Mouse (Mus musculus): ENCODE measurements at regions not wholly inside any gene's neighbourhood (a gene's known extent, or its start where the extent isn't known, plus 50 kb on each side); places are given as distances from the start of the nearest gene placed in this dataset.

DNA sequence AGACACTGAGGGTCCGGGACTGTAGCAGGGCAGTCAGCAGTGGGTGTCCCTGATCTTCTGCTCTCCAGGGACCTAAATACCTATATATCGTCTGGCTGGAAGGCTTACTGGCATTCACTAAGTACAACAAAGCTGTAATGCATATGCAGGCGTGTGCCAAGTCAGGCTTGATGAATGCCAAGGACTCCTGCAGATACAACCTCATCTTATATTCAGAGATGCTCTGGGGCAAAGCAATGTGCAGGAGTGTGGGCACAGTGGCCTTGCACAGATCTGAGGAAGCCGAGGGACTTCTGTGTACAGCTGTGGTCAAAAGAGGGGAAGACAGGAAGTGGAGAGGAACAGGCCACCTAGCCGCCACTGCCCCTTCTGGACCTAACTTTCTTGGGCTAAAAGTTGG, 89.5 kb upstream of the Foxn2 start:
- H3K4me2 ChIP-seq (ENCODE audit: low read depth, low read length, severe bottlenecking) = no peak overlapping the region
- H3K27me3 ChIP-seq (ENCODE audit: control insufficient read depth, insufficient read depth, low read length) = no peaks in the 10 kb centered on the region
- DNase-seq (ENCODE audit: low spot score) (no peak), ATAC-seq (replicated peaks; ENCODE audit: low FRiP score) (no peak)
- no peak overlapping the region for H3K27ac ChIP-seq (ENCODE audit: low read depth, low read length)
- WGBS = 83% methylated on average over 5 of the region's 5 CpGs
- H3K4me1 ChIP-seq (replicated peaks; ENCODE audit: control insufficient read depth, insufficient read depth, low read length) = no peaks in the 10 kb centered on the region
- H3K4me3 ChIP-seq (ENCODE audit: low read depth, low read length) = no peak overlapping the region
- H3K9ac ChIP-seq (ENCODE audit: low read length) = no peak overlapping the region
- H3K36me3 ChIP-seq (ENCODE audit: control insufficient read depth, insufficient read depth, low read length) = no peaks in the 10 kb centered on the region
- no peaks in the 10 kb centered on the region for H3K9me3 ChIP-seq (ENCODE audit: control insufficient read depth, low read length)

DNA sequence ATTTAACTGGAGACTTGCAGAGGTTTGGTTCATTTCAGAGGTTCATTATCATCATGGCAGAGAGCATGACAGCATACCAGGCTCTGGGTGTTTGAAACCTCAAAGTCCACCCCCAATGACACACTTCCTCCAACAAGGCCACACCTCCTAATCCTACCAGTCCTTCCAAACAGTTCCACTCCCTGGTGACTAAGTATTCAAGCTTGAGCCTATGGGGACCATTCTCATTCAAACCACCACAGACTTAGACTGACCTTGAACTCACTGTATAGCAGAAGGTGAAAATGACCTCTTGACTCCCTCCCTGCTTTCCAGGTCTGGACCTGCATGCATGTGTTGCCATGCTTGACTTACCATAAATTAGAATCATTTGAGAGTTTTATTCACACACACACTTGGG, 87.6 kb upstream of the Foxn2 start:
- no peaks in the 10 kb centered on the region for H3K27me3 ChIP-seq (ENCODE audit: control insufficient read depth, insufficient read depth, low read length)
- H3K9me3 ChIP-seq (ENCODE audit: control insufficient read depth, low read length) = no peaks in the 10 kb centered on the region
- ATAC-seq (replicated peaks; ENCODE audit: low FRiP score) = no peak

DNA sequence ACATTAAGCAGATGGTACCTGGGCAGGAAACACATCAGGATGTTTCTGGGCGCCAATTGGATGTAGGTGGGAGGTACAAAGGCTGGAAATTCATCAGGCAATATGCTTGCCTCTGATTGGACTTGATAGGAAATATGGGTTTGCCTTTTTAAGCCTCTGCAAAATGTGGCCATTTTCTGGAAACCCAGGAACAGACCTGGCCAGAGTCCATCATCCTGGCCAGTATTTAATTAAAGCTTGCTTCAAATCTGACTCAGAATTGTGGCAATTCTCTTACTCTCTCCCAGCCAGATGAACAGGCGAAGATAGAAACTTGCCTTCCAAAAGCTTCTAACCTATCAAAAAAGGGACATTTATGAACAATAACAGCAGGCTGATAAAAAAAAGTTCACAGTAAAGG, 79.3 kb upstream of the Foxn2 start:
- no peaks in the 10 kb centered on the region for H3K27me3 ChIP-seq (ENCODE audit: control insufficient read depth, insufficient read depth, low read length)
- H3K4me2 ChIP-seq (ENCODE audit: low read depth, low read length, severe bottlenecking) = no peak overlapping the region
- no peak for DNase-seq (ENCODE audit: low spot score)
- ATAC-seq (replicated peaks; ENCODE audit: low FRiP score) = no peak
- H3K9me3 ChIP-seq (ENCODE audit: control insufficient read depth, low read length) = no peaks in the 10 kb centered on the region
- no peaks in the 10 kb centered on the region for H3K4me1 ChIP-seq (replicated peaks; ENCODE audit: control insufficient read depth, insufficient read depth, low read length)
- H3K9ac ChIP-seq (ENCODE audit: low read length) = no peak overlapping the region
- H3K27ac ChIP-seq (ENCODE audit: low read depth, low read length) = no peak overlapping the region
- H3K4me3 ChIP-seq (ENCODE audit: low read depth, low read length) = no peak overlapping the region
- WGBS = 87% methylated on average over 2 of the region's 2 CpGs
- H3K36me3 ChIP-seq (ENCODE audit: control insufficient read depth, insufficient read depth, low read length) = no peaks in the 10 kb centered on the region

More for the DNA sequence above, 87.6 kb upstream of the Foxn2 start:
- no peak overlapping the region for H3K27ac ChIP-seq (ENCODE audit: low read depth, low read length)
- no peak overlapping the region for H3K9ac ChIP-seq (ENCODE audit: low read length)
- no peak overlapping the region for H3K4me3 ChIP-seq (ENCODE audit: low read depth, low read length)
- H3K4me2 ChIP-seq (ENCODE audit: low read depth, low read length, severe bottlenecking) = no peak overlapping the region
- no peak for DNase-seq (ENCODE audit: low spot score)
- H3K4me1 ChIP-seq (replicated peaks; ENCODE audit: control insufficient read depth, insufficient read depth, low read length) = no peaks in the 10 kb centered on the region
- H3K36me3 ChIP-seq (ENCODE audit: control insufficient read depth, insufficient read depth, low read length) = no peaks in the 10 kb centered on the region

DNA sequence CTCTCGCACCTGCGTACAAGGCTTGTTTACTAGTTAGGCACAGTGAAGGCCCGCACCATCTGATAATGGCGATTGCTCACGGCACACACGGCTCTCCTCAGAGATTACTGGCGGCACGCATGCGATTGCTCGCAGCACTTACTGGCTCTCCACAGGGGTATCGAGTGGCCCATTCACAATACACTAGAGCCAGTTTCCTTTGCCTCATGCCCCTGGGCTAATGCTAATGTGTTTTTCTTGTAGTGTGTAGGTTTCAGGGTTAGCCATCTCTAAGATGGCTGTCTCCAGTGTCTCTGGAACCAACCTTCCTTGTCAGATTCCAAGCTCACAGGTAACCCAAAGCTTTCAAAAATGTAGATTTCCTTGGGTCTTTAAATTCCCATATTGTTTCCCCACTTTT, 78.1 kb upstream of the Foxn2 start:
- Histone ChIP-seq H3K9me3 (ENCODE audit: control insufficient read depth, low read length) (no peaks in the 10 kb centered on the region), H3K27ac (ENCODE audit: low read depth, low read length) (no peak overlapping the region), H3K9ac (ENCODE audit: low read length) (no peak overlapping the region), H3K4me1 (replicated peaks; ENCODE audit: control insufficient read depth, insufficient read depth, low read length) (no peaks in the 10 kb centered on the region), H3K4me2 (ENCODE audit: low read depth, low read length, severe bottlenecking) (no peak overlapping the region), H3K4me3 (ENCODE audit: low read depth, low read length) (no peak overlapping the region), H3K36me3 (ENCODE audit: control insufficient read depth, insufficient read depth, low read length) (no peaks in the 10 kb centered on the region), H3K27me3 (ENCODE audit: control insufficient read depth, insufficient read depth, low read length) (no peaks in the 10 kb centered on the region)
- DNase-seq (ENCODE audit: low spot score) = no peak
- 95% methylated on average over 11 of the region's 11 CpGs for WGBS
- no peak for ATAC-seq (replicated peaks; ENCODE audit: low FRiP score)

DNA sequence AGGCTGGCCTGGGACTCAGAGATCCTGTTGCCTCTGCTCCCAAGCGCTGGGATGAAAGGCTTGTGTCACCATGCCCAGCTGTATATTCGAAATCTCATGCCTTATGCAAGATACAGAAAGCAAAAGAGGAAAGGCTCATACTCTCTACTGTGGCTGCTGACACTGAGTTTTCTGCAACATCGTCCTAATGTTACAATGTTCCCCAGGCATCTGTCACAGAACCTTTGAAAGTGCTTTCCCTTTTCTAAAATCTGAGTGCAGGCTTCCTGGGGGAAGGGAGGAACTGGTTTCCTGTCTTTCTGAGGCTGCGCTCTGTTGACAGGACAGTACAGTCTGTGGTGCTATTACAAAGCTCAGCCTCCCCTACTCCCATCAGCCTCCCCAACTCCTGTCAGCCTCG, 72.6 kb upstream of the Foxn2 start:
- no peaks in the 10 kb centered on the region for H3K4me1 ChIP-seq (replicated peaks; ENCODE audit: control insufficient read depth, insufficient read depth, low read length)
- no peak overlapping the region for H3K27ac ChIP-seq (ENCODE audit: low read depth, low read length)
- no peaks in the 10 kb centered on the region for H3K9me3 ChIP-seq (ENCODE audit: control insufficient read depth, low read length)
- no peak for DNase-seq (ENCODE audit: low spot score)
- no peak overlapping the region for H3K4me2 ChIP-seq (ENCODE audit: low read depth, low read length, severe bottlenecking)
- no peak overlapping the region for H3K9ac ChIP-seq (ENCODE audit: low read length)
- no peak for ATAC-seq (replicated peaks; ENCODE audit: low FRiP score)
- no peaks in the 10 kb centered on the region for H3K36me3 ChIP-seq (ENCODE audit: control insufficient read depth, insufficient read depth, low read length)
- H3K4me3 ChIP-seq (ENCODE audit: low read depth, low read length) = no peak overlapping the region
- 79% methylated on average over 5 of the region's 5 CpGs for WGBS
- no peaks in the 10 kb centered on the region for H3K27me3 ChIP-seq (ENCODE audit: control insufficient read depth, insufficient read depth, low read length)

DNA sequence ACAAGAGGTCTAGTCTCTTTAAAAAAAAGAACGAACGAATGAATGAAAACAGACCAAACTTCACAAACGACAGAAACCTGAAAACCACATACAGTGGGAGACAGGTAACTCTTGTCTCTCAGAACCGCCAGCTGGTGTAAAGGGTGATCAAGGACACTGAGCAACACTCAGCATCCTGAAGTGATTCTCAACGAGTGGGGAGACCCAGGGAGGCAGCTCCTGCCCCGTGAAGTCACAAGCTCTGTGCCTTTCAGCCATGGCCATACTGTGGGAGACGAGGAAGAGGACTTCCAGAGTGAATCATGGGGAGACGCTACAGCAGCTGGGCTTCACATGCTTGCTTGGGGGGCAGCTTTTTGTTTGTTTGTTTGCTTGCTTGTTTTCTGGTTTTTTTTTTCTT, 70.5 kb upstream of the Foxn2 start:
- no peak overlapping the region for H3K9ac ChIP-seq (ENCODE audit: low read length)
- DNase-seq (ENCODE audit: low spot score) (no peak), ATAC-seq (replicated peaks; ENCODE audit: low FRiP score) (no peak)
- H3K27ac ChIP-seq (ENCODE audit: low read depth, low read length) = no peak overlapping the region
- no peaks in the 10 kb centered on the region for H3K27me3 ChIP-seq (ENCODE audit: control insufficient read depth, insufficient read depth, low read length)
- no peak overlapping the region for H3K4me2 ChIP-seq (ENCODE audit: low read depth, low read length, severe bottlenecking)
- H3K9me3 ChIP-seq (ENCODE audit: control insufficient read depth, low read length) = no peaks in the 10 kb centered on the region
- H3K4me3 ChIP-seq (ENCODE audit: low read depth, low read length) = no peak overlapping the region
- H3K4me1 ChIP-seq (replicated peaks; ENCODE audit: control insufficient read depth, insufficient read depth, low read length) = no peaks in the 10 kb centered on the region
- 84% methylated on average over 8 of the region's 8 CpGs for WGBS
- H3K36me3 ChIP-seq (ENCODE audit: control insufficient read depth, insufficient read depth, low read length) = no peaks in the 10 kb centered on the region

DNA sequence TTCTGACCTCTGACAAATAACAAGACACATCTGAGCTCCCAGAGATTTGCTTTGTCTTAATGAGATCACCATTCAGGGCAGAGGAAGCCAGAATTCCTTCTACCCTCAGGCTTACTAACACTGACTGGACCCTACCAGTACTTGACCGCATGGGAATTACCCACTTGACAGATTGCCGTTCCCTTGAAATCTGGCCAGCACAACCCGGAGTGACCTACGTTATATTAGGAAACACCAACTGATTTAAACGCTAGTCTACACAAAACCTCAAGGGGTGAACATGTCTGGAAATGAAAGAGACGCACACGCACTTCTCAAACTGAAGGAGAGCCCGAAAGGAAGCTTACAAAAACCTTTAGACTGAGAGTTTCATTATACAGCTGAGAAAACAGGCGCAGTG, 69.8 kb upstream of the Foxn2 start:
- Histone ChIP-seq H3K9me3 (ENCODE audit: control insufficient read depth, low read length) (no peaks in the 10 kb centered on the region), H3K4me3 (ENCODE audit: low read depth, low read length) (no peak overlapping the region), H3K4me2 (ENCODE audit: low read depth, low read length, severe bottlenecking) (no peak overlapping the region), H3K36me3 (ENCODE audit: control insufficient read depth, insufficient read depth, low read length) (no peaks in the 10 kb centered on the region), H3K4me1 (replicated peaks; ENCODE audit: control insufficient read depth, insufficient read depth, low read length) (no peaks in the 10 kb centered on the region), H3K27me3 (ENCODE audit: control insufficient read depth, insufficient read depth, low read length) (no peaks in the 10 kb centered on the region), H3K27ac (ENCODE audit: low read depth, low read length) (no peak overlapping the region), H3K9ac (ENCODE audit: low read length) (no peak overlapping the region)
- no peak for DNase-seq (ENCODE audit: low spot score)
- no peak for ATAC-seq (replicated peaks; ENCODE audit: low FRiP score)
- WGBS = 87% methylated on average over 9 of the region's 9 CpGs

DNA sequence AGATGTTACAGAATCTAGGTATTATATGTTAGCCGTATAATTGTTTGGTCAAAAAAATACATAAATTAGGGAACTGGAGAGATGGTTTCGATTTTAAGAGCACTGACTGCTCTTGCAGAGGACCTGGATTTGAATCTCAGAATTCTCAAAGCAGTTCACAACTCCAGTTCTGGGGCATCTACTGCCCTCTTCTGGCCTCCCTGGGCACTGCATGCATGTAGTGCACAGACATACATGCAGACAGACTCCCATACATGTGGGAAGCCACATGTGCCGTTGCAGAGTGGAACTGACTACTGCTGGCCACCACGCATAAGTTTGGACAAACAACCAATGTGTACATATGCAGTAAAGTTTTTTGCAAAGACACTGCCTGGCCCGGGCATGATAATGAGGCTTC, 62.0 kb upstream of the Foxn2 start:
- Histone ChIP-seq H3K9ac (ENCODE audit: low read length) (no peak overlapping the region), H3K27me3 (ENCODE audit: control insufficient read depth, insufficient read depth, low read length) (no peaks in the 10 kb centered on the region), H3K4me3 (ENCODE audit: low read depth, low read length) (no peak overlapping the region), H3K27ac (ENCODE audit: low read depth, low read length) (no peak overlapping the region), H3K4me2 (ENCODE audit: low read depth, low read length, severe bottlenecking) (no peak overlapping the region), H3K36me3 (ENCODE audit: control insufficient read depth, insufficient read depth, low read length) (no peaks in the 10 kb centered on the region), H3K4me1 (replicated peaks; ENCODE audit: control insufficient read depth, insufficient read depth, low read length) (no peaks in the 10 kb centered on the region), H3K9me3 (ENCODE audit: control insufficient read depth, low read length) (no peaks in the 10 kb centered on the region; the same call in 1 of the 2 replicates)
- 81% methylated on average over 5 of the region's 5 CpGs for WGBS
- ATAC-seq (replicated peaks; ENCODE audit: low FRiP score) = no peak
- no peak for DNase-seq (ENCODE audit: low spot score)

DNA sequence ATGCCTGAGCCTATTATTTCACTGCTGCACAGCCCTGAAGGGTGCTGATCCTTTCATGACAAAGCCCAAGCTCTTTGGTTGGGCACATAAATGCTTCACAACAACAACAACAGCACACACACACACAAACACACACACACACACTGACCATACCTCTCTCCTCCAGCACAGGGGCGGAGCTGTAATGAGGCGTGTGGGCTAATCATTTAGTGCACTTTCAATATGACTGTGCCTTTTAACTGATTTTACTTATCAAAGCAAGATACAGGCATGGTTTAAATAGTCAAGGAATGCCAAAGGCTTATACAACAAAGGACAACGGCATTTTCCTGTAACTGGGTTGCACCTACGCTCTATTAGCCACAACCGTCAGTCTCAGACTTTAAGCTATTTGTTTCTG, 61.1 kb upstream of the Foxn2 start:
- no peaks in the 10 kb centered on the region for H3K4me1 ChIP-seq (replicated peaks; ENCODE audit: control insufficient read depth, insufficient read depth, low read length)
- no peak for ATAC-seq (replicated peaks; ENCODE audit: low FRiP score)
- no peaks in the 10 kb centered on the region for H3K27me3 ChIP-seq (ENCODE audit: control insufficient read depth, insufficient read depth, low read length)
- H3K9me3 ChIP-seq (ENCODE audit: control insufficient read depth, low read length) = no peaks in the 10 kb centered on the region; the same call in 1 of the 2 replicates
- H3K27ac ChIP-seq (ENCODE audit: low read depth, low read length) = no peak overlapping the region
- 93% methylated on average over 5 of the region's 5 CpGs for WGBS
- no peak for DNase-seq (ENCODE audit: low spot score)
- H3K4me2 ChIP-seq (ENCODE audit: low read depth, low read length, severe bottlenecking) = no peak overlapping the region
- H3K9ac ChIP-seq (ENCODE audit: low read length) = no peak overlapping the region
- no peaks in the 10 kb centered on the region for H3K36me3 ChIP-seq (ENCODE audit: control insufficient read depth, insufficient read depth, low read length)
- no peak overlapping the region for H3K4me3 ChIP-seq (ENCODE audit: low read depth, low read length)

All from forebrain, embryonic 11.5 days (tissue).